8 mouse cellular contexts compared by ENCODE assay signal in the genomic region with DNA sequence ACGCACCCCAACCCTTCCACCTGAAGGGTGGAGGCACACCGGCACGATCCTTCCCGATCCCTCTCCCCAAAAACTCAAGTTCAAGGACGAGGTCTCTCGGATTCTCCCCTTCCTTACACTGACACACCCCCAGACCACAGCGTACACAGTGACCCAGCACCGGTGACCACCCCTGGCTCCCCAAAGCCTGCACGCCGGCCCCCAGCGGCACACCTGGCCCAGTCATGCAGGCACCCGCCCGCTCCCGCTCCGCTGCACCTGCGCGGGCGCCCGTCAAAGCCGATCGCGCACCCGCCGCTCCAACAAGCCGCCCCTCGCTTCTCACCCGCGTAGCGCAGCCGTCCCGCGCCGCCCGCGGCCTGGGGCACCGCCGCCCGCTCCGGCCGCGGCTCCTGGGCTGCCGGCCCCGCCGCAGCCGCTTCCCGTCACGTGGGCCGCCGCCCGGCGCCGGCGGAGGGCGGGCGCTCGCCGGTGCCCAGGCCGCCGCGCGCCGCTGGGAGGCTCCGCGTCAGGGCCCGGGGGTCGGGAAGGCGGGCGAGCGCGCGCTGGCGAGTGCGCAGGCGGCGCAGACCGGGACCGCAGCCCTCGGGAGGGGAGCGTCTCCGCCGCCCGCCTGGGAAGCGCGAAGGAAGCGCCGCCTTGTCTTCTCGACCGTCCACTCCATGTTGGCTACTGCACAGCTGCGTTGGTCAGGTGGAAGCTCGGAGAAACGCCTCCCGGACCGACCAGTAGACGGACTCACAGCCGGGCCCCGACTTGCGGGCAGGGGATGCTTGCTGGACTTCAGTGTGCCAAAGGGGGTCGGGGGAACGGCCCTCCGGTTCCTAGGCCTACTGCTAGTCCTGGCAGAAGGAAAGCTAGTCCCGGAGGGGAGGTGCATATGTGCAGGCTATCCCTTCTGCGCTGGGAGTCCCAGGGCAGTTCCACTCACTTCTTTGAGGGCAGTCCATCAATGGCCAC. TPM values are rescaled to one million over a fixed set of nuclear protein-coding genes. Genes with fewer than 3 reads are reported as not detected.
DNase-seq lines count a peak whose midpoint lies in the region; ATAC-seq lines count a peak whose summit lies in the region.

No protein-coding gene starts in this region.

- under 1% methylated on average over 95 of the region's 102 CpGs for WGBS in intestine, embryonic 14.5 days

- peak overlapping the region; percentile 78 for H3K4me3 ChIP-seq in intestine, embryonic 14.5 days (ENCODE audit: low read depth, low read length)

- no peaks in the 10 kb centered on the region for H3K9me3 ChIP-seq in intestine, embryonic 14.5 days (ENCODE audit: control insufficient read depth, low read length)

- peak overlapping the region; percentile 88 for H3K4me2 ChIP-seq in intestine, embryonic 14.5 days (ENCODE audit: low read length)

- peak overlapping the region; percentile 77 for H3K9ac ChIP-seq in intestine, embryonic 14.5 days (ENCODE audit: low read length)

- intact Hi-C loops in left cerebral cortex, postnatal 14 days (cut with DNase I): no loop called here

- H3K27me3 ChIP-seq in intestine, embryonic 14.5 days (replicated peaks; ENCODE audit: control insufficient read depth, insufficient read depth, low read length): no peaks in the 10 kb centered on the region

- peak; percentile 88 for DNase-seq in adrenal gland, adult 2 months
- DNase-seq in embryo, embryonic 11 days: peak; percentile 84
- DNase-seq in gastrocnemius, postnatal 25 days: peak; percentile 62
- peak; percentile 86 for DNase-seq in intestine, embryonic 14.5 days (ENCODE audit: low spot score)
- peak; percentile 51 to 63 for DNase-seq in left cerebral cortex, postnatal 14 days (ENCODE audit: low spot score in 2 of 2)
- DNase-seq in right cerebral cortex, postnatal 14 days: peak; percentile 60
- peak; percentile 61 to 66 for DNase-seq in urinary bladder, postnatal 4 days (ENCODE audit: low spot score in 2 of 2)

- H3K4me1 ChIP-seq in intestine, embryonic 14.5 days (replicated peaks; ENCODE audit: control insufficient read depth, insufficient read depth, low read length): peaks cover 4% of the 10 kb centered on the region; the same call in 1 of the 2 replicates

- H3K27ac ChIP-seq in intestine, embryonic 14.5 days (ENCODE audit: low read depth): peak overlapping the region; percentile 64

- peak; percentile 88 for ATAC-seq in intestine, embryonic 14.5 days (replicated peaks; ENCODE audit: low FRiP score, low TSS enrichment, low read depth)
- ATAC-seq in megakaryocyte progenitor cell, adult 5-6 weeks (replicated peaks; ENCODE audit: poor library complexity): peak; percentile 70

- no peaks in the 10 kb centered on the region for H3K36me3 ChIP-seq in intestine, embryonic 14.5 days (ENCODE audit: control insufficient read depth, insufficient read depth, low read length)

RNA-seq across cellular contexts. Expression of gene Tgfbrap1, which starts 6.1 kb away (rescaled TPM):
- 10 to 100 TPM; 31.7 to 32.2 TPM for total RNA-seq in adrenal gland, adult 2 months (2021)
- polyA plus RNA-seq in adrenal gland, adult 2 months (2012; rRNA removed): 20.4 and 21.2 TPM in 2 replicates
- total RNA-seq in gastrocnemius, postnatal 25 days (2021): 10 to 100 TPM; 10.2 to 10.5 TPM
- 12.6 and 13.4 TPM in 2 replicates for polyA plus RNA-seq in intestine, embryonic 14.5 days (2014; fragmentation: Nextera tagmentation; extraction: Ambion mirVana)
- 10 to 100 TPM; 40.3 to 41.7 TPM for total RNA-seq in left cerebral cortex, postnatal 14 days (2021)
- 19.0 and 24.6 TPM in 2 replicates for total RNA-seq in megakaryocyte progenitor cell, adult 5-6 weeks (2015)
- 11.2 and 11.6 TPM in 2 replicates for total RNA-seq in megakaryocyte progenitor cell, adult 5-6 weeks (2017)

RNA-seq across cellular contexts. Expression of gene AI597479, which starts 6.2 kb away (rescaled TPM):
- 10 to 100 TPM; 15.3 to 16.5 TPM for total RNA-seq in adrenal gland, adult 2 months (2021)
- polyA plus RNA-seq in adrenal gland, adult 2 months (2012; rRNA removed): 1.6 TPM in 2 replicates
- 10 to 100 TPM; 12.4 to 12.9 TPM for total RNA-seq in gastrocnemius, postnatal 25 days (2021)
- 24.0 and 28.3 TPM in 2 replicates for polyA plus RNA-seq in intestine, embryonic 14.5 days (2014; fragmentation: Nextera tagmentation; extraction: Ambion mirVana)
- total RNA-seq in left cerebral cortex, postnatal 14 days (2021): 10 to 100 TPM; 19.8 to 20.3 TPM
- 12.5 and 17.2 TPM in 2 replicates for total RNA-seq in megakaryocyte progenitor cell, adult 5-6 weeks (2015)
- total RNA-seq in megakaryocyte progenitor cell, adult 5-6 weeks (2017): 19.8 and 26.5 TPM in 2 replicates

Comparison
In these comparisons a context has a peak if more than half of its experiments do, and no peak if none do; other contexts are left out.
1. Peak in every context shown above with its lines: DNase-seq, ATAC-seq, H3K4me3 ChIP-seq and H3K27ac ChIP-seq.